Mouse (Mus musculus) heart, adult 8-10 months (tissue): ENCODE results near the gene Zfp46. TPM values are rescaled to one million over a fixed set of nuclear protein-coding genes. Genes with fewer than 3 reads are reported as not detected.

Source experiments
- DNase-seq: peaks from one replicate; pipeline ENCODE4 v3.0.0; 2022; ENCODE audit warnings: low spot score
- total RNA-seq, 4 experiments: library from RNA; stranded (reverse); gene quantifications; 2 replicates each; pipeline ENCODE4 v1.2.4; 2022

Gene Zfp46
- total RNA-seq: 10 to 100 TPM; 31.3 to 46.4 (median 39.0) TPM

GRCm38 (mm10) chr4:136284455-136284854, at the start of gene Zfp46:
TSS of gene Zfp46 (plus strand) at chr4:136284683.
- DNase-seq: peak; percentile 95

GRCm38 (mm10) chr4:136238669-136239068, 45.8 kb upstream of the Zfp46 start:
- DNase-seq: no peak

GRCm38 (mm10) chr4:136239111-136239510, 45.4 kb upstream of the Zfp46 start:
- no peak for DNase-seq

GRCm38 (mm10) chr4:136239622-136240021, 44.9 kb upstream of the Zfp46 start:
- DNase-seq: peak; percentile 90

GRCm38 (mm10) chr4:136240123-136240522, 44.4 kb upstream of the Zfp46 start:
- no peak for DNase-seq

GRCm38 (mm10) chr4:136240955-136241354, 43.5 kb upstream of the Zfp46 start:
- DNase-seq: no peak

- DNase-seq: no peak
Observed at GRCm38 (mm10) chr4:136242065-136242703, 42.3 kb upstream of the Zfp46 start.

GRCm38 (mm10) chr4:136242728-136243127, 41.8 kb upstream of the Zfp46 start:
- DNase-seq: no peak

GRCm38 (mm10) chr4:136244208-136244607, 40.3 kb upstream of the Zfp46 start:
- DNase-seq: no peak

- DNase-seq: no peak
Observed at GRCm38 (mm10) chr4:136245681-136246080, 38.8 kb upstream of the Zfp46 start.

- no peak for DNase-seq
Observed at GRCm38 (mm10) chr4:136246568-136246969, 37.9 kb upstream of the Zfp46 start.

- no peak for DNase-seq
Observed at GRCm38 (mm10) chr4:136247386-136247728, 37.1 kb upstream of the Zfp46 start.

GRCm38 (mm10) chr4:136247729-136248463, 36.6 kb upstream of the Zfp46 start, which contains the start of gene Tcea3:
TSS of gene Tcea3 (plus strand) at chr4:136247729.
- no peak for DNase-seq

- no peak for DNase-seq
Observed at GRCm38 (mm10) chr4:136248464-136249331, 35.8 kb upstream of the Zfp46 start.

GRCm38 (mm10) chr4:136249332-136249647, 35.2 kb upstream of the Zfp46 start:
- DNase-seq: no peak

- no peak for DNase-seq
Observed at GRCm38 (mm10) chr4:136249780-136250179, 34.7 kb upstream of the Zfp46 start.

GRCm38 (mm10) chr4:136255919-136256318, 28.6 kb upstream of the Zfp46 start:
- DNase-seq: no peak

- DNase-seq: no peak
Observed at GRCm38 (mm10) chr4:136256696-136257095, 27.8 kb upstream of the Zfp46 start.

- no peak for DNase-seq
Observed at GRCm38 (mm10) chr4:136259916-136260315, 24.6 kb upstream of the Zfp46 start.

GRCm38 (mm10) chr4:136260491-136261180, 23.8 kb upstream of the Zfp46 start:
- peak; percentile 83 for DNase-seq

GRCm38 (mm10) chr4:136261912-136262311, 22.6 kb upstream of the Zfp46 start:
- no peak for DNase-seq

GRCm38 (mm10) chr4:136263555-136263954, 20.9 kb upstream of the Zfp46 start:
- no peak for DNase-seq
